Mouse (Mus musculus) megakaryocyte, embryonic 14.5 days (primary cell): ENCODE results near the gene Syt6.

Source experiments
- FLI1 ChIP-seq: IDR thresholded peaks from 2 replicates; pipeline ENCODE4 v1.6.1; 2012; ENCODE audit warnings: low read length, inconsistent platforms, mixed read lengths
- GATA1 ChIP-seq: IDR thresholded peaks from 3 replicates; pipeline ENCODE4 v1.6.1; 2012; ENCODE audit warnings: mixed read lengths, low read length, inconsistent platforms, borderline replicate concordance

GRCm38 (mm10) chr3:103660012-103660411 lies 85.0 kb downstream of the Syt6 start:
- TF ChIP-seq GATA1, result no peak
- TF ChIP-seq FLI1, result no peak
